Mouse (Mus musculus) adrenal gland, adult 18-20 months (tissue): ENCODE measurements around the gene Sirt6. TPM values are rescaled to one million over a fixed set of nuclear protein-coding genes. Genes with fewer than 3 reads are reported as not detected.
A peak's percentile ranks its signal among the peaks of the same experiment; 100 is the strongest.

Source experiments
- DNase-seq, 2 experiments: peaks; one replicate each; pipeline ENCODE4 v3.0.0; 2021 to 2022; ENCODE audit warnings: low spot score in 2 of 2
- total RNA-seq, 2 experiments: library from RNA; stranded (reverse); gene quantifications; 1 replicate in 1 of 2; 2 replicates in 1 of 2; pipeline ENCODE4 v1.2.3; 2021

Gene Sirt6
- total RNA-seq, 2 experiments from 2014 or later = 18.2 to 21.5 TPM

GRCm38 (mm10) chr10:81596611-81597010 lies 31.0 kb downstream of the Sirt6 start:
- DNase-seq = peak in 1 of 2 experiments; percentile 45

- DNase-seq = no peak
These were observed 32.0 kb downstream of the Sirt6 start for GRCm38 (mm10) chr10:81595599-81595998.

GRCm38 (mm10) chr10:81593935-81594334 lies 33.7 kb downstream of the Sirt6 start:
- no peak for DNase-seq

DNA sequence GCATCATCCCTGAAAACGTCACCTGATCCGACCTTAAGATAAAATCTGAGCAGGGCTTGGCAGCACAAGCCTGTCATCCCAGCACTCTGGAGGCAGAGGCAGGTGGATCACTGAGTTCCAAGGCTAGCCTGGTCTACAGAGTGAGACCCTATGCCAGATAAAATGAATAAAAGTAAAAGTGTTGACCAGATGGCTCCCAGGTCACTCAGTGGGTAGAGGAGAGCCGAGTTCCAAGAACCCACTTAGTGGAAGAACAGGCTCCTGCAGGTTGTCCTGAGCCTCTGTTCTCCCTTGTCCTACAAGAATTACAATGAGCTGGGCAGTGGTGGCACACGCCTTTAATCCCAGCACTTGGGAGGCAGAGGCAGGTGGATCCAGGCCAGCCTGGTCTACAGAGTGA lies 34.4 kb downstream of the Sirt6 start:
- DNase-seq = no peak

DNA sequence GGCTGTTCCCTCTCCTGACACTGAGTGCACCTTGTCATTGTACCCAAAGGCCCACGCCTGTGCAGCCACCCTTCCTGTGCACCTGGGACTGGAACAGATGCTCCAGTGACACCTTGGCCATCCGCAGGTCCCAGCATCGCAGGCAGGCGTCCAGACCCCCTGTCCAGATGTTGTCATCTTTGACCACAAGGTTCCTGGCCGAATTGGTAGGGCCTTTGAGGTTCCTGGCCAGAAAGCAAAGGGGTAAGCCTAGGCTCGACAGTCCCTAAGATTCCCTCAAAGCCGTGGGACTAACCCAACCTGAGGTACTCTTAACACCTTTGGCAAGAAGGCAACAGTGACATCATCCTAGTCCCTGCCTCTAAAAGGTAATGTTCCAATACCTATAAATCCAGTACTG lies 35.0 kb downstream of the Sirt6 start:
- DNase-seq = no peak

GRCm38 (mm10) chr10:81591846-81592245 lies 35.8 kb downstream of the Sirt6 start:
- no peak for DNase-seq

DNA sequence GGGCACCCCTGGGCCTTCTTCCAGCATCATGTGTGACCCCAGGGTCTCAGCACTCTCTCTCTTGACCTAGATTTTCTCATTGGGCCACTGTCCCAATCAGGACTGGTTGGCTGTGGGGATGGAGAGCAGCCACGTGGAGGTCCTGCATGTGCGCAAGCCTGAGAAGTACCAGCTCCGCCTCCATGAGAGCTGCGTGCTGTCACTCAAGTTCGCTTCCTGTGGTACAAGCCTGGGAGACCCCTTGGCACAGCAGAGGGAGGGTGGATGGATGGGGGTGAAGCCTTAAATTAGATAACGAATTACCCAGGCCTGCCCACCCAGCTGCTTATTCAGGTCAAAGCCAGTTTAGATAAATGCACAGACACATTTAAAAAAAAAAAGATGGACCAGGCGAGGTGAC lies 38.9 kb downstream of the Sirt6 start:
- no peak for DNase-seq

- DNase-seq = no peak
These were observed 44.2 kb downstream of the Sirt6 start for GRCm38 (mm10) chr10:81583347-81583746.

- no peak for DNase-seq
These were observed 47.0 kb downstream of the Sirt6 start for GRCm38 (mm10) chr10:81580441-81581070.

- DNase-seq = no peak
These were observed 47.6 kb downstream of the Sirt6 start for GRCm38 (mm10) chr10:81579967-81580366.

GRCm38 (mm10) chr10:81575695-81576094 lies 51.9 kb downstream of the Sirt6 start:
- no peak for DNase-seq

GRCm38 (mm10) chr10:81575208-81575631 lies 52.4 kb downstream of the Sirt6 start:
- peak; percentile 58 to 72 for DNase-seq

DNA sequence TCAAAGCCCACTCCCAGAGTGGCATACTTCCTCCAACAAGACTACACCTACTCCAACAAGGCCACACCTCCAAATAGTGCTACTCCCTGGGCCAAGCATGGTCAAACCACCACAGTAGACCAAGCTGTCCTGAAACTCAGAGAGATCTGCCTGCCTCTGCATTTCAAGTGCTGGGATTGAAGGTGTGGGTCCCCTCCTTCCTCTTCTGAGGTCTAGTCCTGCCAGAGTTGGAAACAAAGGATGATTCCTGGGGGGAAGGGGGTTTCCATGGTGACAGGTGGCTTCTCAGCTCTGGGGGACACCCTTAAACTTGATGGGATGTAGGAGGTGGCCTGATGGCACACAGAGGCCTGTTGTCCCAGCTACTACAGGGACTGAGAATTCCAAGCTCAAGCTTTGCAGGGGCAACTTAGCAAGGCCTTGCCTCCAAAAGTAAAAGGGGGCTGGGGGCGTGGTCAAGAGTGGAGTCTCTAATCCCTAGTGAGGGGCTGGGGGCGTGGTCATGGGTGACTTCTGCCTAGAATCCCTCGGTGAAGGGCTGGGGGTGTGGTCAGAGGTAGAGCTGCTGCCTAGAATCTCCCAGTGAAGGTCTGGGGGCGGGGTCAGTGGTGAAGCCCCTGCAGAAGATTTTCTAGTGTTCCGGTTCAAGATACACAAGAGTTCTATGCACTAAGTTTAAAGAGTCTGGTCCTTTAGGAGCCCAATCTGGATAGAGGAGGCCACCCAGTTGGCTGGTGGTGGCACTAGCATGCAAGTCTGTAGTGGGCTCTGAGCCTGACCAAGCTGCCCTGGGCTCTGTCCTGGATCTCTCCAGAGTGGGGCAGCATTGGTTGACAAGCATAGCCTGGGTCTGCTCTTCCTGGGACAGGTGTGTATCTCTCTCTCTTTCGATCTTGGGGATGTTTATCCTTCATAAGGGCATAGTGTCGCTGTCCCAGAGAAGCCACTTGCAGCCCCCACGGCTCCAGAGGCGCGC lies 53.2 kb downstream of the Sirt6 start, which contains the start of gene Tle2:
TSS of gene Tle2 (plus strand) at position 481 of the 976 bp plus-strand sequence.
- DNase-seq = no peak

DNA sequence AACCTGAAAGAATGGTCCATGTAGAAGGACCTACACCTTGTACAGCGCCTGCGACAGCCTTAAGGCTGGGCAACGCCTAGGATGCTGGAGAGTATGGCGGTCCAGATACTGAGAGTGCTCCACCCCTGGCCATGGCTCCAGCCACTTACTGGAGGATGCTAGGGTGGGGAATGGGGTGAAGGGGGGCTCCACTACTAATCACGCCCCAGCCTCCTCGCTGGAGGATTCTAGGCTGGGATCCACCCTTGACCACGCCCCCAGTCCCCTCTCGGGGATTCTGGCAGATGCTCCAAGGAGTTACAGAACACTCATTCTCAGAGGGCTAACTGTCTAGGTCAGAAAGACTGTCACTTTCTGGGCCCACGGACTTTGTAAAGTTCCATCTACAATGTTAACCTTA lies 54.6 kb downstream of the Sirt6 start:
- no peak for DNase-seq

DNA sequence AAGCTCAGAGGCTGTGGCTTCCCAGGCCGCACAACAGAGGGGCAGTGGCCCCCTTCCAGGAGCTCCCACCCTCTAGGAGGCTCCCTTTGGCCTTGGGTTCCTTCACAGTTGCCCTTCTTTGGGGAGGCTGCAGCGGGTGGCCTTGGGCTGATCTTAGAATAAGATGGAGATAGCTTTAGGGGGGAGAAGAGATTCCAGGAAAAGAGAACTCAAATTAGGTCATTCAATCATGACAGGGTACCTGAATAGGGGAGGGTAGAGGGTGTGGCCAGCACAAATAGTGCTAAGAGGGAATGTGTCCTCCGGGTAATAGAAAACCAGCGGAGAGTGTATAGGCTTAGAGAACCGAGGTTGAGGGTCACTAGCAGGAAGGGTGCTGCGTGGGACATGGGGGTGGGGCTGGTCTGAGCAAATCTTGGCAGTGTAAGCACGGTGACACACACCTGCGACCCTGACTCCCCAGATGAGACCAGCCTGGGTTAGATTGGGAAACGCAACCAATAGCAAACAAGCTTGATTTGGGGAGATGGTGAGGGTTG lies 55.4 kb downstream of the Sirt6 start:
- DNase-seq = no peak

Other genes starting within 250 kb of the Sirt6 start
- 10 to 100 TPM; 35.1 to 35.2 TPM for gene Fzr1, start 249.3 kb downstream of the Sirt6 start, total RNA-seq
- 10 to 100 TPM; 49.1 to 50.5 TPM for gene Dohh, start 243.4 kb downstream of the Sirt6 start, total RNA-seq
- gene Gm48551, start 243.3 kb downstream of the Sirt6 start, total RNA-seq = 1 to 10 TPM; 1.5 to 1.9 TPM
- 1 to 10 TPM; 1.4 to 2.6 TPM for gene Gm48552, start 238.8 kb downstream of the Sirt6 start, total RNA-seq
- 1 to 10 TPM; 1.1 to 1.2 TPM for gene Smim24, start 234.7 kb downstream of the Sirt6 start, total RNA-seq
- gene Nfic, start 172.2 kb downstream of the Sirt6 start, total RNA-seq = 10 to 100 TPM; 69.1 to 78.7 TPM
- gene Celf5, start 145.1 kb downstream of the Sirt6 start, total RNA-seq = under 1 TPM; 0.42 to 0.50 TPM
- 100 to 1,000 TPM; 106 to 118 TPM for gene Ncln, start 131.4 kb downstream of the Sirt6 start, total RNA-seq
- gene S1pr4, start 127.7 kb downstream of the Sirt6 start, total RNA-seq = 1 to 10 TPM; 1.3 to 1.4 TPM
- 1 to 10 TPM; 1.7 to 2.6 TPM for gene Gna15, start 103.6 kb downstream of the Sirt6 start, total RNA-seq
- 10 to 100 TPM; 81.7 to 83.4 TPM for gene Gna11, start 82.6 kb downstream of the Sirt6 start, total RNA-seq
- 1,000 to 10,000 TPM in 1 of 2 experiments, 100 to 1,000 TPM in 1; 911 to 1,138 TPM for gene Aes, start 68.3 kb downstream of the Sirt6 start, total RNA-seq
- 10 to 100 TPM; 58.2 to 65.6 TPM for gene Tle2, start 53.2 kb downstream of the Sirt6 start, total RNA-seq
- gene Tle6, start 26.7 kb downstream of the Sirt6 start, total RNA-seq = 10 to 100 TPM; 21.4 to 37.3 TPM
- 1 to 10 TPM; 1.2 to 1.7 TPM for gene BC025920, start 21.5 kb downstream of the Sirt6 start, total RNA-seq
- gene Ankrd24, start 743 bp upstream of the Sirt6 start, total RNA-seq = 10 to 100 TPM; 20.6 to 21.6 TPM
- 1 to 10 TPM; 2.4 to 2.8 TPM for gene Gm10778, start 21.3 kb upstream of the Sirt6 start, total RNA-seq
- gene Zfp433, start 77.0 kb upstream of the Sirt6 start, total RNA-seq = 1 to 10 TPM; 4.4 to 5.8 TPM
- 1 to 10 TPM; 1.8 to 3.3 TPM for gene Gm3055, start 143.4 kb upstream of the Sirt6 start, total RNA-seq
- gene Gm4767, start 184.4 kb upstream of the Sirt6 start, total RNA-seq = 1 to 10 TPM; 1.2 to 1.9 TPM
- gene Gm32687, start 236.1 kb upstream of the Sirt6 start, total RNA-seq = 1 to 10 TPM in 1 of 2 experiments, under 1 TPM in 1; 0.83 to 1.6 TPM